Mouse (Mus musculus) hematopoietic multipotent progenitor cell, adult 10-12 weeks (in vitro differentiated cells): Measurements from ENCODE around the gene Frmpd4. TPM values are rescaled to one million over a fixed set of nuclear protein-coding genes. Genes with fewer than 3 reads are reported as not detected.

Experiments
- polyA plus RNA-seq: library from polyadenylated mRNA; stranded (reverse); fragments of >175 nt; gene quantifications from 2 replicates; pipeline ENCODE4 v1.2.3, GENCODE M21; 2012; ENCODE audit warnings: low replicate concordance

The Frmpd4 gene
- polyA plus RNA-seq, result not detected in 2 replicates

DNA sequence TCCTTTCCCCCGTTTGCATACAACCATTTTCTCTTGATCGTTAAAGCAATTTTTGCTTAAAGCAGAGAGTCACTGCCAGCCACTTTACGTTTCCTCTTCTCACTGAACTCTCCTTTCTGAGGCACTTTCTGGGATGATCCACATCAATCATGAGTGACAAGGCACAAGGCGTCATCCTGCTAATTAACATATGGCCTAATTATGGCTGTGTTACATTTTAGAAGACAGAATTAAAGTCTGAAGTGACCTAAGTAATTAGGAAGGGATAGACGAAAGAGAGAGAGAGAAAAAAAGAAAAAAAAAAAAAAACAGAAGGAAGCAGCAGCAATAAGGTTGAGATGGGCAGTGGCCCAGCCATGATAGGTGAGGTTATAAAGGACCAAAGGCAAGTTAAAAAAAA, at the start of gene Frmpd4:
Frmpd4 (minus strand) TSS at position 101 of the 400 bp plus-strand sequence.

Other genes with a start within 250 kb of the Frmpd4 start
- 1.1 and 11.3 TPM in 2 replicates for gene Msl3, start 96.7 kb upstream of the Frmpd4 start, polyA plus RNA-seq
- 3.3 and 4.0 TPM in 2 replicates for gene Arhgap6, start 217.9 kb upstream of the Frmpd4 start, polyA plus RNA-seq